Mouse (Mus musculus) liver, embryonic 12.5 days (tissue): Measurements from ENCODE around the gene Mrps2. TPM values are rescaled to one million over a fixed set of nuclear protein-coding genes. Genes with fewer than 3 reads are reported as not detected.

Source experiments
- ATAC-seq: fragments of 200-750 bp; cut with Nextera tagmentation; 2 replicates; pipeline ENCODE4 v1.8.0; 2017; ENCODE audit warnings: moderate number of reproducible peaks, mild to moderate bottlenecking, moderate library complexity
- H3K27ac ChIP-seq: fragments of 300-500 bp; sonication (generic); 2 replicates; pipeline ENCODE4 v1.5.1; 2016; ENCODE audit warnings: mild to moderate bottlenecking
- H3K27me3 ChIP-seq: fragments of 300-500 bp; sonication (generic); replicated peaks from 2 replicates; pipeline ENCODE4 v1.6.1; 2016; ENCODE audit warnings: mild to moderate bottlenecking, moderate library complexity
- H3K36me3 ChIP-seq: fragments of 300-500 bp; sonication (generic); 2 replicates; pipeline ENCODE4 v1.6.1; 2016; ENCODE audit warnings: mild to moderate bottlenecking, moderate library complexity
- H3K4me1 ChIP-seq: fragments of 300-500 bp; sonication (generic); 2 replicates; pipeline ENCODE4 v1.6.1; 2016
- H3K4me2 ChIP-seq: fragments of 300-500 bp; sonication (generic); 2 replicates; pipeline ENCODE4 v1.6.1; 2016; ENCODE audit warnings: mild to moderate bottlenecking, moderate library complexity
- H3K4me3 ChIP-seq: fragments of 300-500 bp; sonication (generic); 2 replicates; pipeline ENCODE4 v1.5.1; 2016; ENCODE audit warnings: mild to moderate bottlenecking, moderate library complexity
- H3K9ac ChIP-seq: fragments of 300-500 bp; sonication (generic); 2 replicates; pipeline ENCODE4 v1.6.1; 2016; ENCODE audit warnings: mild to moderate bottlenecking, moderate library complexity
- H3K9me3 ChIP-seq: fragments of 300-500 bp; sonication (generic); replicated peaks from 2 replicates; pipeline ENCODE4 v1.6.1; 2016; ENCODE audit warnings: mild to moderate bottlenecking, moderate library complexity
- WGBS: fragments of 180-500 bp; shearing (Covaris S2); methylation state at CpG from one replicate; pipeline ENCODE4 v1.1.7; 2016; ENCODE audit not compliant: insufficient replicate concordance; 5-methylcytosine and 5-hydroxymethylcytosine counted together
- polyA plus RNA-seq: library from polyadenylated mRNA; unstranded; fragments of >200 nt; fragmentation: Nextera tagmentation; extraction: Ambion mirVana; gene quantifications from 2 replicates; pipeline ENCODE4 v1.2.1, GENCODE M21; 2016

Gene Mrps2
- polyA plus RNA-seq, 1 experiment from 2014 or later = 41.0 TPM

- Histone ChIP-seq H3K4me3 (no peak overlapping the region), H3K9me3 (no peaks in the 10 kb centered on the region), H3K27me3 (no peaks in the 10 kb centered on the region), H3K36me3 (no peaks in the 10 kb centered on the region), H3K9ac (no peak overlapping the region), H3K4me1 (no peaks in the 10 kb centered on the region), H3K4me2 (no peak overlapping the region), H3K27ac (no peak overlapping the region)
- ATAC-seq = no peak
- 71% methylated on average over 20 of the region's 20 CpGs for WGBS
Measured at GRCm38 (mm10) chr2:28479208-28480204, 11.6 kb downstream of the Mrps2 start.

- WGBS = 55% methylated on average over 2 of the region's 2 CpGs
- Histone ChIP-seq H3K4me2 (no peak overlapping the region), H3K9me3 (no peaks in the 10 kb centered on the region), H3K4me3 (no peak overlapping the region), H3K9ac (no peak overlapping the region), H3K36me3 (no peaks in the 10 kb centered on the region), H3K4me1 (no peaks in the 10 kb centered on the region), H3K27ac (no peak overlapping the region), H3K27me3 (no peaks in the 10 kb centered on the region)
- ATAC-seq = no peak
Measured at GRCm38 (mm10) chr2:28483861-28484260, 16.0 kb downstream of the Mrps2 start.

GRCm38 (mm10) chr2:28494521-28494920 lies 26.7 kb downstream of the Mrps2 start:
- no peak for ATAC-seq
- Histone ChIP-seq H3K4me2 (no peak overlapping the region), H3K27me3 (no peaks in the 10 kb centered on the region), H3K36me3 (no peaks in the 10 kb centered on the region), H3K9ac (no peak overlapping the region), H3K27ac (no peak overlapping the region), H3K4me1 (no peaks in the 10 kb centered on the region), H3K9me3 (no peaks in the 10 kb centered on the region), H3K4me3 (no peak overlapping the region)
- WGBS = 55% methylated on average over 2 of the region's 2 CpGs

- Histone ChIP-seq H3K27me3 (no peaks in the 10 kb centered on the region), H3K4me3 (no peak overlapping the region), H3K9me3 (no peaks in the 10 kb centered on the region), H3K4me2 (no peak overlapping the region), H3K27ac (no peak overlapping the region), H3K36me3 (no peaks in the 10 kb centered on the region), H3K4me1 (no peaks in the 10 kb centered on the region), H3K9ac (no peak overlapping the region)
- WGBS = 58% methylated on average over 14 of the region's 14 CpGs
- no peak for ATAC-seq
Measured at GRCm38 (mm10) chr2:28495207-28495756, 27.4 kb downstream of the Mrps2 start.

- no peak overlapping the region for H3K9ac ChIP-seq
- H3K4me3 ChIP-seq = no peak overlapping the region
- H3K4me1 ChIP-seq = no peaks in the 10 kb centered on the region
- ATAC-seq = no peak
- no peaks in the 10 kb centered on the region for H3K9me3 ChIP-seq
- 69% methylated on average over 16 of the region's 16 CpGs for WGBS
- no peaks in the 10 kb centered on the region for H3K27me3 ChIP-seq
- no peak overlapping the region for H3K4me2 ChIP-seq
- no peak overlapping the region for H3K27ac ChIP-seq
- H3K36me3 ChIP-seq = no peaks in the 10 kb centered on the region
Measured at GRCm38 (mm10) chr2:28495801-28496595, 28.1 kb downstream of the Mrps2 start.

GRCm38 (mm10) chr2:28496671-28497070 lies 28.8 kb downstream of the Mrps2 start, which contains the start of gene Gbgt1:
Gene Gbgt1 (plus strand): TSS chr2:28496891.
- H3K4me3 ChIP-seq = no peak within 1 kb of the TSS
- H3K9ac ChIP-seq = no peak within 1 kb of the TSS
- H3K27me3 ChIP-seq = no peaks in the 10 kb centered on the region
- ATAC-seq = no peak
- H3K4me2 ChIP-seq = no peak within 1 kb of the TSS
- H3K36me3 ChIP-seq = no peaks in the 10 kb centered on the region
- WGBS = 68% methylated on average over 5 of the region's 5 CpGs
- no peaks in the 10 kb centered on the region for H3K4me1 ChIP-seq
- no peaks in the 10 kb centered on the region for H3K9me3 ChIP-seq
- H3K27ac ChIP-seq = no peak within 1 kb of the TSS

- no peak for ATAC-seq
- 61% methylated on average over 5 of the region's 5 CpGs for WGBS
- no peaks in the 10 kb centered on the region for H3K27me3 ChIP-seq
Measured at GRCm38 (mm10) chr2:28497561-28497960, 29.7 kb downstream of the Mrps2 start.

GRCm38 (mm10) chr2:28498431-28498830 lies 30.6 kb downstream of the Mrps2 start:
- ATAC-seq = no peak
- 33% methylated on average over 4 of the region's 4 CpGs for WGBS
- Histone ChIP-seq H3K4me3 (no peak overlapping the region), H3K4me2 (no peak overlapping the region), H3K36me3 (no peaks in the 10 kb centered on the region), H3K9ac (no peak overlapping the region), H3K27me3 (no peaks in the 10 kb centered on the region), H3K27ac (no peak overlapping the region), H3K9me3 (no peaks in the 10 kb centered on the region), H3K4me1 (no peaks in the 10 kb centered on the region)

More at GRCm38 (mm10) chr2:28497561-28497960, 29.7 kb downstream of the Mrps2 start:
- Histone ChIP-seq H3K27ac (no peak overlapping the region), H3K9ac (no peak overlapping the region), H3K36me3 (no peaks in the 10 kb centered on the region), H3K4me2 (no peak overlapping the region), H3K4me1 (no peaks in the 10 kb centered on the region), H3K4me3 (no peak overlapping the region), H3K9me3 (no peaks in the 10 kb centered on the region)

- no peak for ATAC-seq
- H3K4me1 ChIP-seq = no peaks in the 10 kb centered on the region
- H3K4me2 ChIP-seq = no peak overlapping the region
- no peak overlapping the region for H3K9ac ChIP-seq
- H3K9me3 ChIP-seq = no peaks in the 10 kb centered on the region
- H3K36me3 ChIP-seq = no peaks in the 10 kb centered on the region
- H3K27me3 ChIP-seq = no peaks in the 10 kb centered on the region; the same call in 1 of the 2 replicates
- no peak overlapping the region for H3K27ac ChIP-seq
- H3K4me3 ChIP-seq = no peak overlapping the region
- whole genome bisulfite sequencing = 54% methylated on average over 10 of the region's 10 CpGs
Measured at GRCm38 (mm10) chr2:28502987-28503386, 35.1 kb downstream of the Mrps2 start.

- Histone ChIP-seq H3K27me3 (peaks cover 5% of the 10 kb centered on the region), H3K4me3 (no peak overlapping the region), H3K9me3 (no peaks in the 10 kb centered on the region), H3K9ac (no peak overlapping the region), H3K4me2 (no peak overlapping the region), H3K4me1 (no peaks in the 10 kb centered on the region), H3K27ac (no peak overlapping the region), H3K36me3 (no peaks in the 10 kb centered on the region)
- WGBS = 72% methylated on average over 13 of the region's 13 CpGs
- ATAC-seq = no peak
Measured at GRCm38 (mm10) chr2:28504676-28505075, 36.8 kb downstream of the Mrps2 start.

GRCm38 (mm10) chr2:28505795-28506194 lies 37.9 kb downstream of the Mrps2 start, which contains the start of gene Gm10134:
Gene Gm10134 (plus strand): TSS chr2:28506095.
- no peak within 1 kb of the TSS for H3K4me2 ChIP-seq
- H3K9me3 ChIP-seq = no peaks in the 10 kb centered on the region
- H3K4me1 ChIP-seq = no peaks in the 10 kb centered on the region
- WGBS = 59% methylated on average over 3 of the region's 3 CpGs
- no peak for ATAC-seq
- no peak within 1 kb of the TSS for H3K9ac ChIP-seq
- H3K4me3 ChIP-seq = no peak within 1 kb of the TSS
- H3K27me3 ChIP-seq = peaks cover 15% of the 10 kb centered on the region
- no peak within 1 kb of the TSS for H3K27ac ChIP-seq
- H3K36me3 ChIP-seq = no peaks in the 10 kb centered on the region

GRCm38 (mm10) chr2:28506291-28506690 lies 38.4 kb downstream of the Mrps2 start:
- Histone ChIP-seq H3K9me3 (no peaks in the 10 kb centered on the region), H3K36me3 (no peaks in the 10 kb centered on the region), H3K27ac (no peak overlapping the region), H3K4me3 (no peak overlapping the region), H3K4me2 (no peak overlapping the region), H3K27me3 (peaks cover 20% of the 10 kb centered on the region), H3K4me1 (no peaks in the 10 kb centered on the region), H3K9ac (no peak overlapping the region)
- ATAC-seq = no peak
- 64% methylated on average over 6 of the region's 6 CpGs for WGBS
